Mouse (Mus musculus) embryonic stem cell, embryonic (primary cell): ENCODE measurements at regions not wholly inside any gene's neighbourhood (a gene's known extent, or its start where the extent isn't known, plus 50 kb on each side); places are given as distances from the start of the nearest gene placed in this dataset.
"Not testable (repeated sequence)": the region's sequence is repeated elsewhere in the genome, so short reads cannot be mapped to it uniquely, and the experiment has no call there.

ENCODE experiments used
- CTCF ChIA-PET, 4 experiments: fragments of 300-600 bp in 2 of 4; fragments of 350-600 bp in 2 of 4; sonication (Branson Sonifier 250); formaldehyde crosslinking; loops; one replicate each; lab custom pipeline; 2022; ENCODE audit warnings: inconsistent platforms in 2 of 4; lab: Charles Lee
- POLR2A ChIA-PET, 4 experiments: fragments of 300-600 bp in 2 of 4; fragments of 350-600 bp in 2 of 4; sonication (Branson Sonifier 250); formaldehyde crosslinking; loops; one replicate each; lab custom pipeline; 2022; ENCODE audit warnings: antibody characterized with exemption in 4 of 4, inconsistent platforms in 1 of 4; lab: Charles Lee

DNA sequence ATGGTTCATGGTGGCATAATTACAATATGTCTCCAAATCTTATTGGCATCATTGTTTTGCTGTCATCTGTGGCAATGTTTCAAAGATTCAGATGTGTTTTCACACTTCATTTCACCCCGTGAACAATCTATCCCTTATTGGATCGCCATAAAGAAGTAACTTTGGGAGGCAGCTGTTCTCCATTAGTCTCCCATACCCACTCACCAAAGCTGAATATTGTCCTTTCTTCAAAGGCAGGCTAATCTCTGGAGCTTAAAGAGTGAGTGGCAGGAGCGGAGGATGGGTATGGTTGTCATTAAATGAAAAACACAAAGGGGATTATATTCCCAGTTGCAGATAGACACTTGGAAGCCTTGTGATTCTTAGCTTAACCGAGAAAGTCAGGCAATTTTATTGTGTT, 2660.3 kb upstream of the Gm12353 start:
- CTCF ChIA-PET: no interaction called here
- POLR2A ChIA-PET: no interaction called here

- POLR2A ChIA-PET: interaction anchor here in 1 of 4 experiments (0.6 kb wide), 1 partner anchor 558 kb away, joined by 3 read pairs; no protein-coding TSS in a partner anchor
These were observed 2650.7 kb upstream of the Gm12353 start for GRCm38 (mm10) chr4:16954591-16954990.

GRCm38 (mm10) chr4:16954991-16955390, 2650.3 kb upstream of the Gm12353 start:
- POLR2A ChIA-PET: interaction anchor here in 1 of 4 experiments (0.6 kb wide), 1 partner anchor 557 kb away, joined by 3 read pairs; no protein-coding TSS in a partner anchor
- CTCF ChIA-PET: not testable (repeated sequence)

More at GRCm38 (mm10) chr4:16954591-16954990, 2650.7 kb upstream of the Gm12353 start:
- CTCF ChIA-PET: not testable (repeated sequence)

GRCm38 (mm10) chr4:16981733-16982230, 2623.5 kb upstream of the Gm12353 start:
- ChIA-PET CTCF (no interaction called here), POLR2A (interaction anchor here in 1 of 4 experiments (0.6 kb wide), 1 partner anchor 42 kb away, joined by 3 read pairs; no protein-coding TSS in a partner anchor)

DNA sequence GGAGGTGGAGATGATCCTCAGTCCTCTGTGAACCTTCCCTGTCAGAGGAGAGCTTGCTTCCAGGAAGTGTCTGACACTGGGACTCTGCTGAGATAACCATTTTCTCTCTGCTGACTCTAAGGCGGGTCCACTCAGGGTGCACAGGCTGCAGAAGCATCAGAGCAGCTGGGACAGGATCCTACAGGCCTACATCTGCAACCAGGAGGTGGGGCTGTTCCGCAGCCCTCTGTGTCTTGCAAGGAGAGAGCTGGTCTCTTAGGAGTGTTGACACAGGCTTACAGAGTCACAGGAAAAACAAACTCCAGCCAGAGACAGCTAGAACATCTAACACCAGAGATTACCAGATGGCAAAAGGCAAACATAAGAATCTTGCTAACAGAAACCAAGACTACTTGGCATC, 2578.6 kb upstream of the Gm12353 start:
- ChIA-PET CTCF (interaction anchor here in 1 of 4 experiments (0.5 kb wide), 1 partner anchor 1467 kb away, joined by 3 read pairs; no protein-coding TSS in a partner anchor), POLR2A (no interaction called here)
